Mouse (Mus musculus): Measurements from ENCODE around the gene Utp6. TPM values are rescaled to one million over a fixed set of nuclear protein-coding genes. Genes with fewer than 3 reads are reported as not detected.
"Not testable (repeated sequence)": the region's sequence is repeated elsewhere in the genome, so short reads cannot be mapped to it uniquely, and the experiment has no call there.

The Utp6 gene
- polyA plus RNA-seq, 1 experiment from 2014 or later: 39.2 TPM

- Histone ChIP-seq H3K27ac (ENCODE audit: low read length) (no peak overlapping the region), H3K27me3 (ENCODE audit: control insufficient read depth, insufficient read depth, low read depth, low read length) (no peaks in the 10 kb centered on the region), H3K9ac (ENCODE audit: low read depth, low read length) (no peak overlapping the region), H3K4me3 (ENCODE audit: low read depth, low read length) (no peak overlapping the region), H3K9me3 (replicated peaks; ENCODE audit: control insufficient read depth, low read length, poor library complexity, severe bottlenecking) (no peaks in the 10 kb centered on the region), H3K4me2 (ENCODE audit: low read length) (no peak overlapping the region), H3K36me3 (ENCODE audit: control insufficient read depth, insufficient read depth, low read length) (no peaks in the 10 kb centered on the region), H3K4me1 (ENCODE audit: control insufficient read depth, insufficient read depth, low read length) (no peaks in the 10 kb centered on the region)
- no peak for ATAC-seq
- WGBS: 92% methylated on average over 4 of the region's 4 CpGs
Observed at GRCm38 (mm10) chr11:79986886-79987285, 24.7 kb upstream of the Utp6 start.

- not testable (repeated sequence) for H3K4me2 ChIP-seq (ENCODE audit: low read length); H3K27me3 ChIP-seq (ENCODE audit: control insufficient read depth, insufficient read depth, low read depth, low read length); H3K36me3 ChIP-seq (ENCODE audit: control insufficient read depth, insufficient read depth, low read length); H3K27ac ChIP-seq (ENCODE audit: low read length); H3K4me1 ChIP-seq (ENCODE audit: control insufficient read depth, insufficient read depth, low read length); H3K4me3 ChIP-seq (ENCODE audit: low read depth, low read length); ATAC-seq; H3K9ac ChIP-seq (ENCODE audit: low read depth, low read length); H3K9me3 ChIP-seq (replicated peaks; ENCODE audit: control insufficient read depth, low read length, poor library complexity, severe bottlenecking)
- WGBS: 100% methylated on average over 3 of the region's 4 CpGs
Observed at GRCm38 (mm10) chr11:79977747-79978146, 15.6 kb upstream of the Utp6 start.

DNA sequence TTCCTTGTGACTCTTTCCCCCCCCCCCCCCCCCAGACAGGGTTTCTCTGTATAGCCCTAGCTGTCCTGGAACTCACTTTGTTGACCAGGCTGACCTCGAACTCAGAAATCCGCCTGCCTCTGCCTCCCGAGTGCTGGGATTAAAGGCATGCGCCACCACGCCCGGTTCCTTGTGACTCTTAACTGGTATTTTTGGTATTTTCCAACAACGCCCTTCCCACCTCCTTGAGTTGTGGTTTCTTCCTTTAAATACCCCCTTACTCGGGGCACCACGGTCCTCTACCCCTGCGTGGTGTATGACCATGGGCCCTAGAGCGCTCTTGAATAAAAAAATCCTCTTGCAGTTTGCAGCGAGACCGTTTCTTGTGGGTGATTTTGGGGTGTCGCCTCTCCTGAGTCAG lies 14.9 kb upstream of the Utp6 start:
- 92% methylated on average over 14 of the region's 14 CpGs for WGBS

GRCm38 (mm10) chr11:79976645-79977044 lies 14.5 kb upstream of the Utp6 start:
- WGBS: 75% methylated on average over 6 of the region's 6 CpGs
- not testable (repeated sequence) for ATAC-seq

More for the DNA sequence above, 14.9 kb upstream of the Utp6 start:
- H3K27ac ChIP-seq (ENCODE audit: low read length); ATAC-seq; H3K9ac ChIP-seq (ENCODE audit: low read depth, low read length); H3K4me3 ChIP-seq (ENCODE audit: low read depth, low read length); H3K4me2 ChIP-seq (ENCODE audit: low read length); H3K9me3 ChIP-seq (replicated peaks; ENCODE audit: control insufficient read depth, low read length, poor library complexity, severe bottlenecking); H3K4me1 ChIP-seq (ENCODE audit: control insufficient read depth, insufficient read depth, low read length); H3K27me3 ChIP-seq (ENCODE audit: control insufficient read depth, insufficient read depth, low read depth, low read length); H3K36me3 ChIP-seq (ENCODE audit: control insufficient read depth, insufficient read depth, low read length): not testable (repeated sequence)

DNA sequence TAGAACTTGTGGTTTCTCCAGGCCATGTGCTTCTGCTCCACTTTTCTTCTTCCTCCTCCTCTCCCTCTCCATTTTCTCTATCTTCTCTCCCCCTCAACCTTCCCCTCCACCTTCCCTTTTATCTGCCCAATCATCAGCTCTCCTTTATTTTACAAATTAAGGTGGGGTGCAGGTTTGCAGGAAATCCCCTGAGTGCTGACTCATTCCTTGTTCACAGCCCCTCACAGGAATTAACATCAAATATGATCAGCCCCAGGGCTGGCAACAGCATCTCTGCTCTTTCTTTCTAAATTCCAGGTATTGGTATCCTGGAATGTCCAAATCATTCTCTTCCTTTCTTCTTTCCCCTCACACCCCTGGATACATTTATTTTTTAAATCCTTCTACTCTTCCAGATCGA lies 14.0 kb upstream of the Utp6 start:
- no peak for ATAC-seq
- Histone ChIP-seq H3K9ac (ENCODE audit: low read depth, low read length) (no peak overlapping the region), H3K4me2 (ENCODE audit: low read length) (no peak overlapping the region), H3K27me3 (ENCODE audit: control insufficient read depth, insufficient read depth, low read depth, low read length) (no peaks in the 10 kb centered on the region; the same call in 1 of the 2 replicates), H3K4me3 (ENCODE audit: low read depth, low read length) (no peak overlapping the region), H3K9me3 (replicated peaks; ENCODE audit: control insufficient read depth, low read length, poor library complexity, severe bottlenecking) (no peaks in the 10 kb centered on the region), H3K4me1 (ENCODE audit: control insufficient read depth, insufficient read depth, low read length) (peaks cover 10% of the 10 kb centered on the region), H3K27ac (ENCODE audit: low read length) (no peak overlapping the region), H3K36me3 (ENCODE audit: control insufficient read depth, insufficient read depth, low read length) (no peaks in the 10 kb centered on the region)
- 95% methylated on average over 1 of the region's 1 CpGs for WGBS

More at GRCm38 (mm10) chr11:79976645-79977044, 14.5 kb upstream of the Utp6 start:
- not testable (repeated sequence) for H3K4me1 ChIP-seq (ENCODE audit: control insufficient read depth, insufficient read depth, low read length); H3K4me2 ChIP-seq (ENCODE audit: low read length); H3K4me3 ChIP-seq (ENCODE audit: low read depth, low read length); H3K9me3 ChIP-seq (replicated peaks; ENCODE audit: control insufficient read depth, low read length, poor library complexity, severe bottlenecking); H3K27me3 ChIP-seq (ENCODE audit: control insufficient read depth, insufficient read depth, low read depth, low read length); H3K27ac ChIP-seq (ENCODE audit: low read length); H3K9ac ChIP-seq (ENCODE audit: low read depth, low read length); H3K36me3 ChIP-seq (ENCODE audit: control insufficient read depth, insufficient read depth, low read length)

- H3K27me3 ChIP-seq (ENCODE audit: control insufficient read depth, insufficient read depth, low read depth, low read length): no peaks in the 10 kb centered on the region; the same call in 1 of the 2 replicates
- no peaks in the 10 kb centered on the region for H3K9me3 ChIP-seq (replicated peaks; ENCODE audit: control insufficient read depth, low read length, poor library complexity, severe bottlenecking)
- H3K4me2 ChIP-seq (ENCODE audit: low read length): no peak overlapping the region
- H3K4me3 ChIP-seq (ENCODE audit: low read depth, low read length): no peak overlapping the region
- 48% methylated on average over 2 of the region's 2 CpGs for WGBS
- no peak overlapping the region for H3K27ac ChIP-seq (ENCODE audit: low read length)
- ATAC-seq: no peak
- no peaks in the 10 kb centered on the region for H3K36me3 ChIP-seq (ENCODE audit: control insufficient read depth, insufficient read depth, low read length)
- H3K9ac ChIP-seq (ENCODE audit: low read depth, low read length): no peak overlapping the region
- H3K4me1 ChIP-seq (ENCODE audit: control insufficient read depth, insufficient read depth, low read length): peaks cover 10% of the 10 kb centered on the region
Observed at GRCm38 (mm10) chr11:79975377-79975776, 13.2 kb upstream of the Utp6 start.

GRCm38 (mm10) chr11:79973626-79974476 lies 11.7 kb upstream of the Utp6 start:
- WGBS: under 1% methylated on average over 41 of the region's 41 CpGs
- H3K9me3 ChIP-seq (replicated peaks; ENCODE audit: control insufficient read depth, low read length, poor library complexity, severe bottlenecking): no peaks in the 10 kb centered on the region
- H3K27ac ChIP-seq (ENCODE audit: low read length): no peak overlapping the region; the same call in 1 of the 2 replicates
- H3K9ac ChIP-seq (ENCODE audit: low read depth, low read length): peak overlapping the region; percentile 70
- H3K36me3 ChIP-seq (ENCODE audit: control insufficient read depth, insufficient read depth, low read length): no peaks in the 10 kb centered on the region
- no peaks in the 10 kb centered on the region; the same call in 1 of the 2 replicates for H3K27me3 ChIP-seq (ENCODE audit: control insufficient read depth, insufficient read depth, low read depth, low read length)
- H3K4me1 ChIP-seq (ENCODE audit: control insufficient read depth, insufficient read depth, low read length): peaks cover 10% of the 10 kb centered on the region
- H3K4me3 ChIP-seq (ENCODE audit: low read depth, low read length): peak overlapping the region; percentile 51
- peak overlapping the region; percentile 73 for H3K4me2 ChIP-seq (ENCODE audit: low read length)
- ATAC-seq: peak; percentile 60

DNA sequence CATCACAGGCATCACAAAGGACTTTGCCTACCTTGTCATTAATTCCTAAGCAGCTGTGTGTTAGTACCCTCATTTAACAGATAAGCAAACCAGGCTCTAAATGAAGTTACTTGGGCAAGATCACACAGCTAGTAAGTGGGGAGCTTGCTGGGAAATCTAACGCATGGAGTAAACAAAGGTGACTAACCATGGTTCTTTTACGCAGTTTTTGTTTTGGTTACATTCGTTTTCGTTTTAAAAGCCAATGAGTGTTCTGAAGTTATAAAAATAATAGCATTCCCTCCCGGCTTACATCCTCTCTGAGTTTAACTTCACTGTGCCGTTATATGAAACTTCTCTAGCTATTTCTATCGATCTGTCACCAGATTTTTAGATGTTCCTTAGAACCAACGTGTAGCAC lies 10.9 kb upstream of the Utp6 start:
- Histone ChIP-seq H3K4me2 (ENCODE audit: low read length) (peak overlapping the region; percentile 73), H3K27ac (ENCODE audit: low read length) (no peak overlapping the region), H3K4me1 (ENCODE audit: control insufficient read depth, insufficient read depth, low read length) (peaks cover 10% of the 10 kb centered on the region), H3K9ac (ENCODE audit: low read depth, low read length) (no peak overlapping the region), H3K4me3 (ENCODE audit: low read depth, low read length) (peak overlapping the region; percentile 51), H3K9me3 (replicated peaks; ENCODE audit: control insufficient read depth, low read length, poor library complexity, severe bottlenecking) (no peaks in the 10 kb centered on the region), H3K36me3 (ENCODE audit: control insufficient read depth, insufficient read depth, low read length) (no peaks in the 10 kb centered on the region), H3K27me3 (ENCODE audit: control insufficient read depth, insufficient read depth, low read depth, low read length) (no peaks in the 10 kb centered on the region; the same call in 1 of the 2 replicates)
- 16% methylated on average over 8 of the region's 8 CpGs for WGBS
- no peak for ATAC-seq

- Histone ChIP-seq H3K27me3 (ENCODE audit: control insufficient read depth, insufficient read depth, low read depth, low read length) (no peaks in the 10 kb centered on the region), H3K4me1 (ENCODE audit: control insufficient read depth, insufficient read depth, low read length) (no peaks in the 10 kb centered on the region), H3K9ac (ENCODE audit: low read depth, low read length) (no peak overlapping the region), H3K4me3 (ENCODE audit: low read depth, low read length) (no peak overlapping the region), H3K27ac (ENCODE audit: low read length) (no peak overlapping the region), H3K9me3 (replicated peaks; ENCODE audit: control insufficient read depth, low read length, poor library complexity, severe bottlenecking) (no peaks in the 10 kb centered on the region), H3K36me3 (ENCODE audit: control insufficient read depth, insufficient read depth, low read length) (no peaks in the 10 kb centered on the region), H3K4me2 (ENCODE audit: low read length) (no peak overlapping the region)
- ATAC-seq: no peak
- 78% methylated on average over 10 of the region's 10 CpGs for WGBS
Observed at GRCm38 (mm10) chr11:79967752-79968151, 5.6 kb upstream of the Utp6 start.

Data from midbrain, embryonic 16.5 days (tissue).